Mouse (Mus musculus) embryo, embryonic 10 days (tissue): ENCODE data around the gene Tmem121b.

Experiments
- DNase-seq: peaks from one replicate; pipeline ENCODE4 v3.0.0-alpha.2; 2015; ENCODE audit warnings: low spot score

Gene Tmem121b

DNA sequence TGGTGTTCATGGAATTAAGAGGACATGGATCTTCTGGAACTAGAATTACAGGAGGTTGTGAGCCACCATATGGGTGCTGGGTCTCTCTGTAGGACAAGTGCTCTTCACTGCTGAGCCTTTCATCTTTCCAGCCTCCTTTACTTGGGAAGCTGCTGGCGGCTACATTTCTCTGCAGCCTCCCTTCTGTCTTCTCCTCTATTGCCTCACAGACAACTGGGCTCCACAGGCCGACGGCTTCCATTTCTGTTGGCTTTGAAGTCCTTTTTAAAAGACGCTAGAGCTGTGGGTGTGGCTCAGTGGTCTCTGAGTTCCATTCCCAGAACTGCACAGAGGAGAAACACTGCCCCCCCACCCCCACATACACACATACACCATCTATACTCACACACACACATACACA, 28.2 kb downstream of the Tmem121b start:
- no peak for DNase-seq

DNA sequence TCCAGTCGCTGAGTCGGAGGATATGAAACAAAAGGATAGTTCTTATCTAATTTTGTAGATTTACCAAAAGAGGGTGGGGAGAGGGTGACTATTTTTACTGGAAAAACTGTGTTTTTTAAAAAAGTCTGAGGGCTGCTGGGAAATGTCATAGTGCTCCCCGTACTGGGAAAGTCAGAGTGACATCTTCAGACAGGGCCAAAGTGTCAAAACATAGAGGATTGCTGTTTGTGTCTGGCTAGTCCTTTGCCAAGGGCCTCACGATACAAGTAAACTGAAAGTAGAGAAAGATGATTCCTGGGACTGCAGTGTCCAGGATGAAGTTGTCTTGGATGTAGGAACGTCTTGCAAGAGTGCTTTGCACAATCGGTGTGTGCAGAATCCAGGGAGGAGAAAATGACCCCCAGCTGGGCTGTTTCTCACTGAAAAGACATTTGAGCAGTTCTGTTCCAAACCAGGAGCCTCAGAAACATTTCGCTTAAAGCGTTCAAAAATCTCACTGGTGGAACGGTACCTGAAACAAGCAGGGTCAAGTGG, 29.1 kb downstream of the Tmem121b start:
- DNase-seq: no peak

DNA sequence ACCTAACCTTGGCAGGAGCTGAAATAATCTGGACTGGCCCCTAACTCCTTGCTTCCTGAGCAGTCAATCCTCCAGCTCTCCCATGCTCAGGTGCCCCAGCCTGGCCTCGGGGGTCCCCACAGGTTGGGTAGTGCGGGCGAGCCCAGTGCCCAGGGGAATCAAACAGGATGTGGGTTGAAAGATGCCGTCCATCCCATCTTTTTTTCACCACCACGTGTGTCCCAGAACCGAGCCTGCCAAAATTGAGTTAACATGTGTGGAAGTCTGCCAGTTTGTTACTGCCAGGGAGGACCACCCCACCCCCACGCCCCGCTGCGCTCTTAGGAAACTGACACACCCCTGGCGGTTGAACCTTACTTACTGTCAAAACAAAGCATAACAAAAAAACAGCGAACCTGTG, 29.7 kb downstream of the Tmem121b start:
- DNase-seq: no peak

DNA sequence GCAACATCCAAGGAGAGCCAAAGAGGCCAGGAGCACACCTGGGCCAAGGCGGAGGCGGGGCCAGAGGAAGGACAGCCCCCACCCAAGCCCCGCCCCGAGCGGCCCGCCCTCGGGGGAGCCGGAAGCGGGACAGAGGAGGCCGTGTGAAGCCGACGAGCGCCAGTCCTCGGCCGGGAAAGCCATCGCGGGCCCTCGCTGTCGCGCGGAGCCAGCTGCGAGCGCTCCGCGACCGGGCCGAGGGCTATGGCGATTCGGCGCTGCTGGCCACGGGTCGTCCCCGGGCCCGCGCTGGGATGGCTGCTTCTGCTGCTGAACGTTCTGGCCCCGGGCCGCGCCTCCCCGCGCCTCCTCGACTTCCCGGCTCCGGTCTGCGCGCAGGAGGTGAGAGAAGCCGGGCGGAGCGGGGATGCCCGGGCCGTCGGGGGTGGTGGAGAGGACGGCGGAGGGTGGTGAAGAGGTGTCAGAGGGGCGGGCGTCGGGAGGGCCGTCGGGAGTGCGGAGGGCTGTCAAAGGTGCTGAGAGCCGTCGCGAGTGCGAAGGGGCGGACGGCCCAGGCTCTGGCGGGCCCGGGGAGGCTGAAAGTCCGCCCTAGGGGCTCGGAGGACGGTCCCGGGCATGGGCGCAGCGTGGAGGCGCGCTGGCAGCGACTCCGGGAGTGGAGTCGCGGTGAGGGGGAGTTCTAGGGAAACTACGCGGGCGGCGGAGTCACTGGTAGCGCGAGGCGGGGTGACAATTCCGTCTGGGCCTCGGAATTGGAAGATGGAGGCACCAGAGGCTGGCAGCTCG, 30.3 kb downstream of the Tmem121b start, which contains the start of gene Il17ra:
Gene Il17ra (plus strand): TSS at position 162 of the 786 bp plus-strand sequence.
- peak; percentile 55 for DNase-seq

DNA sequence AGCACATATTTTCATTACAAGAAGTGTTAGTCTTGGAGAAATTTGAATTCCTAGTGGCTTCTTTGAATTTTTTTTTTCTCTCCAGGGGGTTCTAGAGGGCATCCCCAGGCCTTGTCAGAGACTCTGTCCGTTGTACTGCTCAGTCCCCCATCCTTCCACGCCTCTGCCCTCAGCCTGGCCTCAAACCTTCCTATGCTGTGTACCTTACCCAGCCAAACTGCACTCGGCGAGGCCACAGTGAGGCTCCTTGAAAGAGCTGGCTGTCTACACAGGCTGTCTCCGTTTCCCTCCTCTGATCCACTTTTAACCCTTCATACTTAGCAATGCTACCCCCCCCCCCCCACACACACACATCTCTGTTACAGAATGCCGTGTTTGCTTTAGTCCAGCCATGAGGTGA, 31.4 kb downstream of the Tmem121b start:
- no peak for DNase-seq

DNA sequence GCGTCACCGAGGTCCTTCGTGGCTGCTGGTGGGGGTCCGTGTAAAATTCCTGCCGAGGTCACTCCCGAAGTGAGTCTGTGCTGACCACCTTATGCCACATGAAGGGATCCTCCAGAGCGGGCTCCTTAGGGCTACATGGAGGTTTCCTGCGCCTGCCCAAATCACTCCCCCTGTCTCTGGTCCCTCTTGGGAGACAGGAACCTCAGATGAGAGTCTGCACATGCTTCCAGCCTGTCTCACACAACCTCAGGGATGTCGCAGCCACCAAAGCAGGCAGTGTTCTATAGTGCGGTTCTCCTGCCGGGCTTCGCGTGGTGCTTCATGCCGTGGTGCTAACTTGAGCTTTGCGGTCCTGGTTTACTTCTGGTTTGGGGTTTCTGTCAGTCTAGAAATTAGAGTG, 32.4 kb downstream of the Tmem121b start:
- DNase-seq: no peak

DNA sequence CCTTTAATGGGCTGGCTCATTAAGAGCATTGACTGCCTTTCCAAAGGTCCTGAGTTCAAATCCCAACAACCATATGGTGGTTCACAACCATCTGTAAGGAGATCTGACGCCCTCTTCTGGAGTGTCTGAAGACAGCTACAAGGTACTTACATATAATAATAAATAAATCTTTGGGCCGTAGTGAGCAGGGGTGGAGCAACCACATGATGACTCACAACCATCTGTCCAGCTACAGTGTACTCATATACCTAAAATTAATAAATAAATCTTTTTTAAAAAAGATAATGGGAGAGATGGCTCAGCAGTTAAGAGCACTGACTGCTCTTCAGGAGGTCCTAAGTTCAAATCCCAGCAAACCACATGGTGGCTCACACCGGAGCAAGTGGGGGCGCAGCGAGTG, 35.9 kb downstream of the Tmem121b start:
- DNase-seq: no peak

DNA sequence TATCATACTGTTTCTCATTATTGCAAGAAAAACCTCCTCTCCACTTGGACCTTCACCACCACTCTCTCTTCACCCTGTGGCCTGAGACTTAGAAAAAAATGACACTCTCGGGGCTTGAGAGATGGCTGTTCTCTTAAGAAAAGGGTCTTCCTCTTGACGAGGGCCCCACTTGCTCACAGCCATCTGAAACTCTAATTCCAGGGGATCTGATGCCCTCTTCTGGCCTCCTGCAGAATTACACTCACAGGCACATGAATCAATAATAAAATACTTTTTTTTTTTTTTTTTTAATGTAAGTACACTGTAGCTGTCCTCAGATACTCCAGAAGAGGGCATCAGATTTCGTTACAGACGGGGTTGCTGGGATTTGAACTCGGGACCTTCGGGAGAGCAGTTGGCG, 36.5 kb downstream of the Tmem121b start:
- DNase-seq: no peak

DNA sequence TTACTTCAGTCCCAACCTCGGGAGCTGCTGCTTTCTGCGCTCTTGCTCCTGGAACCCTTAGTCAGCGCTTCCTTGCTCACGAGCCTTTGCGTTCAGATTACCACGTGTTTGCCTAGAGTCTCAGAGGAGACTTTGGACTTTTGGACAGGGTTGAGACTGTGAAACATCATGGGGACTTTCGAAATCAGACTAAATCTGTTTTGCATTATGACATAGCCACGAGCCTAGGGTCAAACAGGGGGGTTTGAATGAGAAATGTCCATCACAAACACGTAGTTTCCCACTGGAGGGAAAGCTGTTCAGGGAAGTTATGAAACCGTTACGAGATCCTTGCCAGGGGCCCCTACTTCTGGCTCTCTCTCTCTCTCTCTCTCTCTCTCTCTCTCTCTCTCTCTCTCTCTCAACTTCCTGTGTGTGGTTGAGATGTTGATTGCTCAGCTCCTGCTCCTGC, 39.0 kb downstream of the Tmem121b start:
- DNase-seq: no peak

DNA sequence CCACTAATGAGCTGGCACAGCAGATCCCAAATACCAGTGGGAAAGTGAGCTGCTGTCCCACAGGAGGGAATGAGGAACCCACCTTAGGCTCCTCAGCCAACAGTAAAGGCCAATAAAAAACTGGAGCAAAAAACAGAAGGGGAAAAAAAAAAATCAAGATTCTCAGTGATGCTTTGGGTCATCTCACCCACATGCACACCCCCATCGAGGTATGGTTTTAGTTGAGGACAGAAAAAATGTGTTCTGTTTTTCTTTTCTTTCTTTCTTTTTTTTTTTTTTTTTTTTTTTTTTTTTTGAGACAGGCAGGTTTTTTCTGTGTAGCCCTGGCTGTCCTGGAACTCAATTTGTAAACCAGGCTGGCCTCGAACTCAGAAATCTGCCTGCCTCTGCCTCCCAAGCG, 40.1 kb downstream of the Tmem121b start:
- no peak for DNase-seq

DNA sequence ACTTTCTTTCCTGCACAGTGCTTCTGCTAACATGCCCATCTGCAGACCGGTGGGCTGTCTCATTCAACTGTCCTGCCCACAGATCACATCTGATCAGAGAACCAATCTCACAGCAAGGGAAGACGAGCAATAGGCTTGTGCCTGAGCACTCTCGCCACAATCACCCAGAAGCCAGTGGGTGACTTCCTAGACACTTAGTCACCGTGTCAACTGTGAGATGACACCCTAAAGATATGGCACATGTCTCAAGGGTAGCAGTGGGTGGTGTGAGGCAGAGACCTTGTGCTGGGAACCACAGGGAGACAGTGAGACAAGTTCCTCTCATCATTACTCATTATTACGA, 40.5 kb downstream of the Tmem121b start:
- DNase-seq: no peak

DNA sequence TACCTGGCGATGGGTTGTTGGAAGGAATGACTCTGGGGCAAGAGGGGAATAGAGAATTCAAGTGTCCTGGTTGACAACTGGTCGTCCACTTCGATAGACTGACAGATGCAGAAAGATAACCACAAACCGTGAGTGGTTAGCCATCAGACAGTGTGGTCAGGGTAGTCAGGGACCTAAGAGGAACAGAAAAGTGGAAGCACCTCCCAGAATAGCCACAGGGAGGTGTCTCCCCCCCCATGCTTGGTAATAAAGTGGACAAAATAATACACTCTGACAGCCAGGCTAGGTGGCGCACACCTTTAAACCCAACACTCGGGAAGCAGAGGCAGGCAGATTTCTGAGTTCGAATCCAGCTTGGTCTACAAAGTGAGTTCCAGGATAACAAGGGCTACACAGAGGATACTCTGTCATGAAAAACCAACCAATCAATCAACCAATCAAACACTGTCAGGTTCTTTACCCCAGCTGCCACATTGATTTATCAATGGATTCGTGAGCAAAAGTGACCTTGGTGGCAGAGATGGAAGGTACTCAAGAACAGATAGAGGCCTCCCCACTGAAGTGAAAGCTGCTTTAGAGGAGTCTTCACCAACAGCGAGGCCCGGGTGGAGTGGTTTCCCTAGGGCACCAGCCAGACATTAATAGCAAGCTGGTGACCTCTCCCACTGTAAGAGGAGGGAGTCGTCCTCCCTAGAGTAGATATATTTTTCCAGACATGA, 41.1 kb downstream of the Tmem121b start:
- DNase-seq: no peak

DNA sequence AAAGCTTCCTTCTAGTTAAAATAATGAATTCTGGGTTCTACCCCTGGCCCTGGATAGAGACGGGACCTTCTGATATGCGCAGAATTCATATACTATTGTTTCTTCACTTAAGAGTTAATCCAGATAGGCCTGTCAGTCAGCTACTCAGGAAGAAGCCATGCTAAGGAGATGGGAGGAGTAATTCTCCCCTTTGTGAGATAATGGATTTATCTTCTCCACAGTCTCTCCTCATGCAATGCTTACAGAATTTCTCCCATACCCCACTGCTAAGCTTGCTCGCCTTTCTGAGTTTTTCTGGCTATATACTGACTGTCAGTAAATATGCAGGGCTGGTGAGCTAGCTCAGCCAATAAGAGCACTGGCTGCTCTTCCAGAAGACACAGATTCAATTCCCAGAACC, 43.4 kb downstream of the Tmem121b start:
- DNase-seq: no peak

DNA sequence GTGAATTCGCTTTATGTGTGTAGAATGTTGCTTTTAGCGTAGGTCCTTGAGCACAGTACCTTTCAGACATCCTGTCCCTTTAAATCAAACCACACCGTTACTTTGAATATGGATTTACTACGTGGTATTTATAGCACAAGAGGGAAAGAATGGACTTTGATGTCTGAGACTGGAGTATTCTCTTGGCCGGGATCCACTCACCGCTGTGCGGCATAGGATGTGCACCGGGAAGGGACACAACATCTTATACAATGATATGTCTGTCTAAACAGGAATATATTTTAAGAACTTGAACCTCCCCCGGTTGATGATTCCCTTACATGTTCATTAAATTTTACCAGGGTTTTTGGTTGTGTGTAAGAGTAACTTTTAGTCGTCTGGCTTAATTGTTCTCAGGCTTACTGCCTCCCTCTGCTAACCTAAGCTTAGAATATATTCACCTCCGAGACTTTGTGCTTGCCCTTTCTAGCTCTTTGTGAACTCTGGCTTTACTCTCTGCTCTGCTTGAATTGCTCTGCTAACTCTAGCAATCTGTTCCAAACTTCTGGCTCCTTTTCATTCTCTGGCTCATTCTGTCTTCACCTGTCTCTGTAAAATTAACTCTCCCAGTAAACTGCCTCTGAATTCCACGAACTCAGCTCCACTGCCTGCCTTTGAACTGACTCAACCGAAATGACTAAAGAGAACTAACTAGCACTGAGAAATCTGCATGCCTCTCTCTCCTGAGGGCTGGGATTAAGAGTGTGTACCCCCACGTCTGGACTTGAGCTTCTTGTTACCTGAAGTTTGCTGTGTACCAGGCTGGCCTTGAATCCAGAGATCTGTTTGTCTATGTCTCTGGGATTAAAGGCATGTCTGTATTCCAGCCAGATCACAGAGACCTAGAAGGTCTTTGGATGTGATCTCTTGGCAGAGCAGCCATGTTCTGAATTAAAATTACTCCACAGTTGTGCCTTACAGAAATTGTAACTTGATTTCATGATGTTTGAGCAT, 49.9 kb downstream of the Tmem121b start:
- no peak for DNase-seq

DNA sequence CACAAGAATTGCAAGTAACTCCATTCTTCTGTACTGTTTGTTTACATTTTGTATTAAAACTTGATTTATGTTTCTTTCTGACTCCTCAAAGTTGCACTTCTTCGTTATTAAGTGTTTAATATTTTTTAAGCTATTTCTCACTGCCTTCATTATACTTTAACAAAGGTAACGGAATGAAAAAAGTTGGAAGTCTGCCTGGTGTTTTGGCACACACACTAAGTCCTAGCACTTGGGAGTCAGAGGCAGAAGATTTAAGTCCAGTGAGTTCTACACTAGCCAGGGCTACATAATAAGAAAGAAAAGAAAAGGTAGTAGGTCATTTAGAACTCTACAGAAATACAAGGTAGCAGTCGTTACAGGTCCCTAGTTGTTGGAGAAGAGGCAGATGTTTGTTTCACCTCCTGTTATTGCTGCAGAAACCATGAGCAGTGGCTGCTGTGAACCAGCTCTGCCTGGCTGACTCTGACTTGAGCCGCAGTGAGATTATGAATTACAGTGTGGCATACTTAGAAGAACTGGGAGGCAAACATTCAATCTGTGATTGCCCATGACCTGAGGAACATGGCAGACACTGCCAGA, 51.3 kb downstream of the Tmem121b start:
- no peak for DNase-seq
